Mouse (Mus musculus): ENCODE measurements at regions not wholly inside any gene's neighbourhood (a gene's known extent, or its start where the extent isn't known, plus 50 kb on each side); places are given as distances from the start of the nearest gene placed in this dataset.
A peak's percentile ranks its signal among the peaks of the same experiment; 100 is the strongest.

GRCm38 (mm10) chr4:52666768-52667480 is 70.8 kb downstream of the Toporsl start:
- Histone ChIP-seq H3K4me3 (ENCODE audit: low read length) (no peak overlapping the region), H3K36me3 (ENCODE audit: insufficient read depth, low read length) (no peaks in the 10 kb centered on the region), H3K9ac (replicated peaks; ENCODE audit: low read length) (no peak overlapping the region), H3K4me1 (ENCODE audit: insufficient read depth, low read length) (no peaks in the 10 kb centered on the region), H3K27me3 (ENCODE audit: insufficient read depth, low read length) (no peaks in the 10 kb centered on the region), H3K9me3 (ENCODE audit: low read length) (no peaks in the 10 kb centered on the region), H3K27ac (ENCODE audit: low read length) (no peak overlapping the region), H3K4me2 (replicated peaks; ENCODE audit: low read depth, low read length) (no peak overlapping the region)
- ATAC-seq (ENCODE audit: low FRiP score, low TSS enrichment) = no peak
- 81% methylated on average over 5 of the region's 5 CpGs for WGBS

DNA sequence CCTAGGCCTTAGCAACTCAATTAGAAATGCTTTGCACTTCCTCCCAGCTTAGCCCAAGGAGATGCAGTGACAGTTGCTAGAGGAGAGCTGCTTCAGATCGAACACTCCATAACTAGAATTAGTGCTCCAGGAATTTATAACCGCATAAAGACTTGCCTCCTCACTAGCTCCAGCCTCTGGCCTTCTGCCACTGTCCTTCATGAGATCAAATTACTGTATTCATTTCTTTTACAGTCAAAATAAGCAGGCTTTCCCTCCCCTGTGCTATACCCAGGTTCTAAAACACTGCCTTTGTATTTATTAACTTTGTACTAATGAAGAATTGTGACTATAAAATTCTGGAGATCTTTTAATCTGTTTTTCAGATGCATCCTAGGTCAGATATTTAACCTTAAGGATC is 104.8 kb upstream of the Olfr275 start:
- Histone ChIP-seq H3K9ac (replicated peaks; ENCODE audit: low read length) (no peak overlapping the region), H3K27ac (ENCODE audit: low read length) (peak overlapping the region; percentile 51), H3K4me1 (ENCODE audit: insufficient read depth, low read length) (0 out of 2 replicates have a peak, but pooled peaks cover 8% of the 10 kb centered on the region), H3K4me3 (ENCODE audit: low read length) (no peak overlapping the region), H3K9me3 (ENCODE audit: low read length) (no peaks in the 10 kb centered on the region), H3K27me3 (ENCODE audit: insufficient read depth, low read length) (no peaks in the 10 kb centered on the region), H3K36me3 (ENCODE audit: insufficient read depth, low read length) (no peaks in the 10 kb centered on the region), H3K4me2 (replicated peaks; ENCODE audit: low read depth, low read length) (no peak overlapping the region)
- 25% methylated on average over 2 of the region's 2 CpGs for WGBS
- peak; percentile 70; the same call in 1 of the 2 replicates for ATAC-seq (ENCODE audit: low FRiP score, low TSS enrichment)

GRCm38 (mm10) chr4:52726203-52726602 is 88.2 kb upstream of the Olfr275 start:
- H3K4me3 ChIP-seq (ENCODE audit: low read length) = no peak overlapping the region
- no peaks in the 10 kb centered on the region for H3K27me3 ChIP-seq (ENCODE audit: insufficient read depth, low read length)
- no peak for ATAC-seq (ENCODE audit: low FRiP score, low TSS enrichment)
- 80% methylated on average over 6 of the region's 6 CpGs for WGBS
- H3K27ac ChIP-seq (ENCODE audit: low read length) = no peak overlapping the region
- H3K4me1 ChIP-seq (ENCODE audit: insufficient read depth, low read length) = no peaks in the 10 kb centered on the region
- no peak overlapping the region for H3K4me2 ChIP-seq (replicated peaks; ENCODE audit: low read depth, low read length)
- H3K9me3 ChIP-seq (ENCODE audit: low read length) = no peaks in the 10 kb centered on the region
- H3K9ac ChIP-seq (replicated peaks; ENCODE audit: low read length) = no peak overlapping the region
- H3K36me3 ChIP-seq (ENCODE audit: insufficient read depth, low read length) = no peaks in the 10 kb centered on the region

DNA sequence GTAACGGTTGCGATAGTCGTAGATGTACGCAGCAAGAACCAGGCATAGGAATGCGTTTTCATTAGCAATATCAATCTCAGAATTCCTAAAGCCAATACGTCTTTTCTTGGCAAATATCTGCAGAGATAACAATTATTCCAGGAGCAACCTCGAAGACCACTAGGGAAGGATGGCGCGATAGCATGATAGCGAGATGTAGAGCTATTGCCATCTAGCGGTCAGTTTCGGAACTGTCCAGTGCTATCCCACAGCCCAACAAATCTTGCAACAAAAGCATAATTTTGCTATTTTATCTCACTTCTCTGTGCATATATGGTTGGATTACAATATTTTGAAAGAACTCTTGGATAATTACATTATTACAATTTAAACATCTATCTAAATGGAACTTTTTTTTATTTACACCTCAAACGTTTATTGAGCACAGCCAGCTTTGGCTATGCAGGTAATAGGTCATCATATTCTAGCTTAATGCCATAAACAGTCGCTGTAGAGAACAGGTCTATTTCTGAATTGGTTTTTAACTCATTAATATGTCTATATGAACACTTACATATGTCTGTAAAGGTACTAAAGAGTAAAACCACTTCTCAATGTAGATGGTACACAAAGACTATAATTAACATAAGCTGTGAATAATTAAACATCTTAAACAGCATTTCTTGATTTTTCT is 87.6 kb upstream of the Olfr275 start:
- Histone ChIP-seq H3K4me1 (ENCODE audit: insufficient read depth, low read length) (no peaks in the 10 kb centered on the region), H3K9ac (replicated peaks; ENCODE audit: low read length) (no peak overlapping the region), H3K9me3 (ENCODE audit: low read length) (no peaks in the 10 kb centered on the region), H3K27ac (ENCODE audit: low read length) (no peak overlapping the region), H3K36me3 (ENCODE audit: insufficient read depth, low read length) (no peaks in the 10 kb centered on the region), H3K4me2 (replicated peaks; ENCODE audit: low read depth, low read length) (no peak overlapping the region), H3K4me3 (ENCODE audit: low read length) (no peak overlapping the region), H3K27me3 (ENCODE audit: insufficient read depth, low read length) (no peaks in the 10 kb centered on the region)
- WGBS = 34% methylated on average over 14 of the region's 14 CpGs
- no peak for ATAC-seq (ENCODE audit: low FRiP score, low TSS enrichment)

DNA sequence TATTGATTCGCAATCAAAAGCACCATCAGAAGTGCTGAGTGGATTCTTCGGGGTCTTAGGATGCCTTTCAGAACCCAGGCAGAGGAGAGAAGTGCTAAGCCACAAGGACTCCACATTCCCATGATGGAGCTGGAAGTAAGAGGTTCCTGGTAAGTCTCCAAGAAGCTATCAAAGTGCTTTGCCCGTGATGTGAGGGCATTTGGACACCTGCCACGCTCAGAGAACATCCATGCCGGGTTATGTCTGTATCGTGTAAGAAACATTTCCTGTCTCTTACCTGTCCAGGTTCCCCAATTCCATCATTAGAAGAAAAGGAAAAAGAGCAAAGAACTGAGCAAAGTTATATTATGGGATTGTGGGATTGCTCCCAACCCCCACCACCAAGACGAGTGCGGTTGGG is 81.3 kb upstream of the Olfr275 start:
- H3K27ac ChIP-seq (ENCODE audit: low read length) = no peak overlapping the region
- H3K4me2 ChIP-seq (replicated peaks; ENCODE audit: low read depth, low read length) = no peak overlapping the region
- H3K4me3 ChIP-seq (ENCODE audit: low read length) = no peak overlapping the region
- no peaks in the 10 kb centered on the region for H3K36me3 ChIP-seq (ENCODE audit: insufficient read depth, low read length)
- H3K9ac ChIP-seq (replicated peaks; ENCODE audit: low read length) = no peak overlapping the region
- no peak for ATAC-seq (ENCODE audit: low FRiP score, low TSS enrichment)
- H3K9me3 ChIP-seq (ENCODE audit: low read length) = no peaks in the 10 kb centered on the region
- 78% methylated on average over 8 of the region's 8 CpGs for WGBS
- H3K27me3 ChIP-seq (ENCODE audit: insufficient read depth, low read length) = no peaks in the 10 kb centered on the region
- H3K4me1 ChIP-seq (ENCODE audit: insufficient read depth, low read length) = no peaks in the 10 kb centered on the region

DNA sequence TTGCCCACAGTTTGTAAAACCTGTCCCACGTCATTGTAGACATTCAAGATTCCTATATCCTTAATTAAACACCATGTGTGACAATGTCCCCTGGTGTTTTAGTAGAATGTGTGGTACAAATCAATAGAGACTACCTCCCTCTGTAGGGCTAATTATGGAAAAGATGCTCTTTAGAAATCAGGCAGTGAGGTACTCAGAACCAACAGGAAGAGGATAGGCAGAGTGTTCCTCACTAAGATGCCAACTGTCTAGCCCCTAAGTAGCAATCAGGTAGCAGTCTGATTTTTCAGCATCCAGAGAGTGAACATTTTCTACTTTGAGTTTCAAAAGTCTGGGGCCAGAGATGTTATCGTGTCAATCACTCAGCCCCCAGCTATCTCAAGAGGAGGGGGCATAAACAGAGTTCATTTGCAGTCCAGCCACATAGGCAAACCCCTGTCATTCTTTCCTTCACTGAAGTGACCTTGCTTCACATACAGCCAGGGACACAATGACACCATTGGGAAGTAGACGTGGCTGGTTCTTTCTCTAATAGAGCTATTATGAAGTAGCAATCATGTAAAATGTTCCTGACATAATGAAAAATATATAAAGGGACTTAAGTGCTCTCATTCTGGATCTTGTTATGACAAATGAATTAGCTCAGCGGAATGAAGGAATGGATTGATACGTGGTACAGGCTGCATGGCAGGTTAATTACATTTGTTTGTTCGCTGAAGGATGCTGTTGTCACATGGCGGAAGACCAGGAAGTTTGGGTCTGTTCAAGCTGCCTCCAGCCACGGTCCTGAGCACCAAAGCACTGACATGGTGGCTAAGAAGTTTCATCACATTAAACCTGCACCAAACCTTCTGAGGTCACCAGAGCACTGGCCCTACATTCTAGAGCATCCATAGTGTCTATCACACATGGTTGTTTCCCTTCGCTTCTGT is 74.6 kb upstream of the Olfr275 start:
- no peak for ATAC-seq (ENCODE audit: low FRiP score, low TSS enrichment)
- Histone ChIP-seq H3K4me2 (replicated peaks; ENCODE audit: low read depth, low read length) (no peak overlapping the region), H3K27me3 (ENCODE audit: insufficient read depth, low read length) (no peaks in the 10 kb centered on the region), H3K36me3 (ENCODE audit: insufficient read depth, low read length) (no peaks in the 10 kb centered on the region), H3K4me1 (ENCODE audit: insufficient read depth, low read length) (no peaks in the 10 kb centered on the region), H3K27ac (ENCODE audit: low read length) (no peak overlapping the region), H3K9me3 (ENCODE audit: low read length) (no peaks in the 10 kb centered on the region), H3K4me3 (ENCODE audit: low read length) (no peak overlapping the region), H3K9ac (replicated peaks; ENCODE audit: low read length) (no peak overlapping the region)
- WGBS = 79% methylated on average over 9 of the region's 9 CpGs

- Histone ChIP-seq H3K9me3 (ENCODE audit: low read length) (no peaks in the 10 kb centered on the region), H3K36me3 (ENCODE audit: insufficient read depth, low read length) (no peaks in the 10 kb centered on the region), H3K4me1 (ENCODE audit: insufficient read depth, low read length) (no peaks in the 10 kb centered on the region), H3K9ac (replicated peaks; ENCODE audit: low read length) (no peak overlapping the region), H3K4me2 (replicated peaks; ENCODE audit: low read depth, low read length) (no peak overlapping the region), H3K4me3 (ENCODE audit: low read length) (no peak overlapping the region), H3K27ac (ENCODE audit: low read length) (no peak overlapping the region), H3K27me3 (ENCODE audit: insufficient read depth, low read length) (no peaks in the 10 kb centered on the region)
- ATAC-seq (ENCODE audit: low FRiP score, low TSS enrichment) = no peak
- 79% methylated on average over 8 of the region's 8 CpGs for WGBS
These were observed 61.4 kb upstream of the Olfr275 start for GRCm38 (mm10) chr4:52752838-52753509.

Data from kidney, embryonic 16.5 days (tissue).